In genomic region chr12:82441479-82441878, GRCm38 (mm10) we compare ENCODE assay signal across 29 mouse cellular contexts.
DNase-seq lines count a peak whose midpoint lies in the region; ATAC-seq and TF ChIP-seq lines count a peak whose summit lies in the region.
"Had no signal": no experiment of that assay in that cellular context is flagged by ENCODE, and none has a peak within 500 bp of the region (broad histone marks: within the 10 kb centered on the region; RNA-seq: fewer than 3 reads in every experiment).

No protein-coding gene starts in this region.

- H3K27ac ChIP-seq in kidney, adult 2 months (ENCODE audit: insufficient read depth, low read depth, low read length), result no peak overlapping the region
- H3K27ac ChIP-seq in kidney, embryonic 16.5 days (ENCODE audit: low read length), result peak overlapping the region; percentile 77
- no peak overlapping the region for H3K27ac ChIP-seq in neural tube, embryonic 15.5 days (replicated peaks)
- H3K27ac ChIP-seq: embryonic facial prominence, embryonic 10.5 days; embryonic facial prominence, embryonic 15.5 days; forebrain, embryonic 12.5 days; heart, embryonic 10.5 days; heart, embryonic 15.5 days; hindbrain, embryonic 12.5 days; hindbrain, postnatal 0 days; intestine, embryonic 15.5 days; liver, embryonic 13.5 days; stomach, embryonic 15.5 days had no signal

- no peaks in the 10 kb centered on the region for H3K79me3 ChIP-seq in C2C12 (ENCODE audit: low read depth)

- no peak for TF ChIP-seq POLR2A in kidney, adult 2 months (IDR thresholded peaks at IDR 0.05; ENCODE audit: low read depth, low read length)

- H3K9ac ChIP-seq in kidney, embryonic 16.5 days (replicated peaks; ENCODE audit: low read length), result no peak overlapping the region
- no peak overlapping the region for H3K9ac ChIP-seq in neural tube, embryonic 15.5 days (replicated peaks)
- H3K9ac ChIP-seq: embryonic facial prominence, embryonic 15.5 days; forebrain, embryonic 12.5 days; heart, embryonic 15.5 days; hindbrain, embryonic 12.5 days; intestine, embryonic 15.5 days; liver, embryonic 13.5 days; stomach, embryonic 15.5 days had no signal

- no peaks in the 10 kb centered on the region for H3K9me3 ChIP-seq in kidney, embryonic 16.5 days (ENCODE audit: low read length)
- no peaks in the 10 kb centered on the region for H3K9me3 ChIP-seq in neural tube, embryonic 15.5 days (replicated peaks)
- H3K9me3 ChIP-seq: embryonic facial prominence, embryonic 10.5 days; embryonic facial prominence, embryonic 15.5 days; forebrain, embryonic 12.5 days; heart, embryonic 10.5 days; heart, embryonic 15.5 days; hindbrain, embryonic 12.5 days; intestine, embryonic 15.5 days; liver, embryonic 13.5 days; stomach, embryonic 15.5 days had no signal

- H3K36me3 ChIP-seq in C2C12 (ENCODE audit: control insufficient read depth, insufficient read depth), result peaks cover 28% of the 10 kb centered on the region
- no peaks in the 10 kb centered on the region; the same call in none of the 2 replicates for H3K36me3 ChIP-seq in kidney, adult 2 months (ENCODE audit: control insufficient read depth, insufficient read depth, low read length)
- peaks cover 35% of the 10 kb centered on the region for H3K36me3 ChIP-seq in kidney, embryonic 16.5 days (ENCODE audit: insufficient read depth, low read length)
- H3K36me3 ChIP-seq in neural tube, embryonic 15.5 days, result peaks cover 9% of the 10 kb centered on the region; the same call in 1 of the 2 replicates

- no peaks in the 10 kb centered on the region for H3K79me2 ChIP-seq in C2C12 (ENCODE audit: control insufficient read depth, insufficient read depth)

- TF ChIP-seq CTCF in C2C12 (IDR thresholded peaks at IDR 0.05; ENCODE audit: control insufficient read depth, insufficient read depth, insufficient read length), result no peak
- no peak for TF ChIP-seq CTCF in kidney, adult 2 months (conservative IDR thresholded peaks at IDR 0.05; ENCODE audit: insufficient read depth, insufficient read length, low read depth, low read length)

- no peak overlapping the region for H3K4me3 ChIP-seq in C2C12 (ENCODE audit: insufficient read depth, poor library complexity, severe bottlenecking)
- H3K4me3 ChIP-seq in kidney, adult 2 months (ENCODE audit: insufficient read depth, low read depth, low read length), result no peak overlapping the region
- no peak overlapping the region for H3K4me3 ChIP-seq in kidney, embryonic 16.5 days (ENCODE audit: low read length)
- no peak overlapping the region for H3K4me3 ChIP-seq in neural tube, embryonic 15.5 days (replicated peaks)
- H3K4me3 ChIP-seq: embryonic facial prominence, embryonic 10.5 days; embryonic facial prominence, embryonic 15.5 days; forebrain, embryonic 12.5 days; heart, embryonic 10.5 days; heart, embryonic 15.5 days; hindbrain, embryonic 12.5 days; intestine, embryonic 15.5 days; liver, embryonic 13.5 days; stomach, embryonic 15.5 days had no signal

- no peaks in the 10 kb centered on the region for H3K4me1 ChIP-seq in kidney, adult 2 months (ENCODE audit: control insufficient read depth, insufficient read depth, low read length)
- no peaks in the 10 kb centered on the region for H3K4me1 ChIP-seq in kidney, embryonic 16.5 days (ENCODE audit: insufficient read depth, low read length)
- H3K4me1 ChIP-seq in neural tube, embryonic 15.5 days, result no peaks in the 10 kb centered on the region
- H3K4me1 ChIP-seq: embryonic facial prominence, embryonic 10.5 days; embryonic facial prominence, embryonic 15.5 days; forebrain, embryonic 12.5 days; heart, embryonic 10.5 days; heart, embryonic 15.5 days; hindbrain, embryonic 12.5 days; intestine, embryonic 15.5 days; liver, embryonic 13.5 days; stomach, embryonic 15.5 days had no signal

- ATAC-seq in kidney, embryonic 16.5 days (ENCODE audit: low FRiP score, low TSS enrichment), result peak; percentile 76
- no peak for ATAC-seq in neural tube, embryonic 15.5 days (ENCODE audit: low FRiP score)
- ATAC-seq: activated CD4-positive, CD25-positive, alpha-beta regulatory T cell, adult 4 months; hindbrain, postnatal 0 days; intestine, embryonic 15.5 days; lung, postnatal 0 days had no signal

- H3K4me2 ChIP-seq in kidney, embryonic 16.5 days (replicated peaks; ENCODE audit: low read depth, low read length), result no peak overlapping the region
- no peak overlapping the region for H3K4me2 ChIP-seq in neural tube, embryonic 15.5 days
- H3K4me2 ChIP-seq: embryonic facial prominence, embryonic 15.5 days; forebrain, embryonic 12.5 days; heart, embryonic 15.5 days; hindbrain, embryonic 12.5 days; intestine, embryonic 15.5 days; liver, embryonic 13.5 days; stomach, embryonic 15.5 days had no signal

- no peaks in the 10 kb centered on the region for H3K27me3 ChIP-seq in C2C12 (ENCODE audit: control insufficient read depth, insufficient read depth, insufficient read length)
- no peaks in the 10 kb centered on the region for H3K27me3 ChIP-seq in kidney, adult 2 months (replicated peaks; ENCODE audit: control insufficient read depth, insufficient read depth, low read length)
- no peaks in the 10 kb centered on the region for H3K27me3 ChIP-seq in kidney, embryonic 16.5 days (ENCODE audit: insufficient read depth, low read length)
- no peaks in the 10 kb centered on the region for H3K27me3 ChIP-seq in neural tube, embryonic 15.5 days (replicated peaks)
- H3K27me3 ChIP-seq: embryonic facial prominence, embryonic 15.5 days; forebrain, embryonic 12.5 days; heart, embryonic 15.5 days; hindbrain, embryonic 12.5 days; intestine, embryonic 15.5 days; liver, embryonic 13.5 days; stomach, embryonic 15.5 days had no signal

- WGBS in kidney, adult 2 months, result 58% methylated on average over 3 of the region's 3 CpGs
- 74% methylated on average over 3 of the region's 3 CpGs for WGBS in kidney, embryonic 16.5 days
- WGBS in neural tube, embryonic 15.5 days, result 89% methylated on average over 3 of the region's 3 CpGs

- H3ac ChIP-seq in C2C12 (ENCODE audit: control insufficient read depth, insufficient read length, low read depth), result no peak overlapping the region

- peak; percentile 68 for DNase-seq in kidney, adult 2 months
- peak; percentile 52 to 55 for DNase-seq in kidney, postnatal 36 days
- no peak for DNase-seq in adrenal gland, adult 8-10 months
- no peak for DNase-seq in MN1 (ENCODE audit: low spot score)
- DNase-seq: adrenal gland, postnatal 10 days; cerebellum, adult 8-10 months; cerebellum, postnatal 25 days; gastrocnemius, postnatal 14 days; heart, adult 11 months; heart, postnatal 36 days; liver, embryonic 13.5 days; lung, adult 18-20 months; midbrain, embryonic 14.5 days; right cerebral cortex, postnatal 25 days; thymus, postnatal 25 days had no signal

TF ChIP-seq in C2C12, 6 proteins besides CTCF, POLR2A, EP300 and RAD21:
- peak; percentile 24 for TF ChIP-seq USF1 (IDR thresholded peaks at IDR 0.05; ENCODE audit: low read depth)
- no peak for TF ChIP-seq MYOG (IDR thresholded peaks at IDR 0.05; ENCODE audit: control insufficient read depth, extremely low read depth, insufficient read length)

Comparison
In these comparisons a context has a peak if more than half of its experiments do, and no peak if none do; other contexts are left out.
1. DNase-seq: peak in kidney, adult 2 months (single experiment) and kidney, postnatal 36 days (2 of 2); none in adrenal gland, adult 8-10 months (single experiment) and MN1 (single experiment).